Mouse (Mus musculus) CH12.LX (cell line): ENCODE results near the gene Pls1. TPM values are rescaled to one million over a fixed set of nuclear protein-coding genes. Genes with fewer than 3 reads are reported as not detected.

Experiments used
- DNase-seq: peaks from one replicate; pipeline ENCODE4 v3.0.0-alpha.2; 2013; ENCODE audit errors: extremely low read depth
- H3K27ac ChIP-seq: 2 replicates; pipeline ENCODE4 v1.5.1; 2012; ENCODE audit warnings: low read depth, mild to moderate bottlenecking, control low read depth, moderate library complexity; ENCODE audit not compliant: insufficient read depth
- H3K27me3 ChIP-seq: replicated peaks from 2 replicates; pipeline ENCODE3; 2012; ENCODE audit warnings: inconsistent platforms
- H3K36me3 ChIP-seq, 2 experiments: replicated peaks in 1 of 2; 2 replicates each; pipeline versions ENCODE3 to v1.6.1; 2012; ENCODE audit warnings: inconsistent platforms in 1 of 2, low read length in 1 of 2, mild to moderate bottlenecking in 1 of 2, mixed read lengths in 1 of 2, moderate library complexity in 1 of 2; ENCODE audit not compliant: control insufficient read depth in 1 of 2, insufficient read depth in 1 of 2
- H3K4me1 ChIP-seq, 2 experiments: 2 replicates each; pipeline ENCODE4 v1.6.1; 2012; ENCODE audit warnings: inconsistent platforms in 1 of 2, moderate library complexity in 1 of 2; ENCODE audit not compliant: insufficient read depth in 2 of 2, control insufficient read depth in 1 of 2
- H3K4me2 ChIP-seq: 2 replicates; pipeline ENCODE4 v1.6.1; 2012; ENCODE audit warnings: low read depth, mild to moderate bottlenecking, control low read depth; ENCODE audit not compliant: poor library complexity, insufficient read depth, severe bottlenecking
- H3K4me3 ChIP-seq, 3 experiments: fragments of 150-350 bp in 1 of 3; sonication (generic) in 1 of 3; replicated peaks in 1 of 3; 2 replicates each; pipeline versions ENCODE3 to v1.5.1; 2011 to 2012; ENCODE audit warnings: low read depth in 2 of 3, low read length in 2 of 3, mild to moderate bottlenecking in 2 of 3, moderate library complexity in 2 of 3, control low read depth in 1 of 3, improper control_type of control experiment in 1 of 3, inconsistent platforms in 1 of 3, mixed read lengths in 1 of 3; ENCODE audit not compliant: poor library complexity in 1 of 3
- H3K79me2 ChIP-seq: replicated peaks from 2 replicates; pipeline ENCODE4 v1.6.1; 2012; ENCODE audit warnings: mild to moderate bottlenecking, moderate library complexity; ENCODE audit not compliant: control insufficient read depth, poor library complexity, insufficient read depth, severe bottlenecking; ENCODE audit errors: extremely low read depth
- H3K9ac ChIP-seq: 2 replicates; pipeline ENCODE4 v1.6.1; 2012; ENCODE audit warnings: low read depth, mild to moderate bottlenecking, control low read depth, moderate library complexity; ENCODE audit not compliant: insufficient read depth
- H3K9me3 ChIP-seq: replicated peaks from 2 replicates; pipeline ENCODE3; 2012; ENCODE audit warnings: low read length, inconsistent platforms, mixed read lengths
- BHLHE40 ChIP-seq: IDR thresholded peaks from 2 replicates; pipeline ENCODE4 v1.6.1; 2011; ENCODE audit warnings: mild to moderate bottlenecking, low read depth, low read length, improper control_type of control experiment
- CHD2 ChIP-seq: IDR thresholded peaks from 2 replicates; pipeline ENCODE4 v1.6.1; 2011; ENCODE audit warnings: low read length, improper control_type of control experiment
- CTCF ChIP-seq, 2 experiments: IDR thresholded peaks in 1 of 2; conservative IDR thresholded peaks in 1 of 2; 2 replicates each; pipeline ENCODE4 v1.5.1; 2011 to 2012; ENCODE audit warnings: low read depth in 2 of 2, low read length in 2 of 2, improper control_type of control experiment in 1 of 2, inconsistent platforms in 1 of 2, mild to moderate bottlenecking in 1 of 2, moderate library complexity in 1 of 2
- E2F4 ChIP-seq: IDR thresholded peaks from 2 replicates; pipeline ENCODE4 v1.6.1; 2011; ENCODE audit warnings: low read depth, low read length, improper control_type of control experiment; ENCODE audit not compliant: insufficient replicate concordance
- EP300 ChIP-seq: IDR thresholded peaks from 2 replicates; pipeline ENCODE4 v1.6.1; 2011; ENCODE audit warnings: low read length, improper control_type of control experiment
- GABPA ChIP-seq: IDR thresholded peaks from 2 replicates; pipeline ENCODE4 v1.6.1; 2012; ENCODE audit warnings: low read depth, low read length, improper control_type of control experiment, inconsistent platforms; ENCODE audit not compliant: insufficient replicate concordance
- HCFC1 ChIP-seq: IDR thresholded peaks from 2 replicates; pipeline ENCODE4 v1.6.1; 2012; ENCODE audit warnings: low read depth, mild to moderate bottlenecking, inconsistent platforms, low read length, improper control_type of control experiment
- JUND ChIP-seq: conservative IDR thresholded peaks from 2 replicates; pipeline ENCODE4 v1.6.1; 2011; ENCODE audit warnings: low read depth, low read length, improper control_type of control experiment
- KAT2A ChIP-seq: IDR thresholded peaks from 2 replicates; pipeline ENCODE4 v1.6.1; 2012; ENCODE audit warnings: low read length, improper control_type of control experiment, inconsistent platforms; ENCODE audit not compliant: insufficient replicate concordance
- MAFK ChIP-seq: IDR thresholded peaks from 2 replicates; pipeline ENCODE4 v1.6.1; 2011; ENCODE audit warnings: low read length, improper control_type of control experiment; ENCODE audit not compliant: insufficient replicate concordance
- MAX ChIP-seq: IDR thresholded peaks from 2 replicates; pipeline ENCODE4 v1.6.1; 2011; ENCODE audit warnings: low read length, improper control_type of control experiment
- MXI1 ChIP-seq: IDR thresholded peaks from 2 replicates; pipeline ENCODE4 v1.6.1; 2011; ENCODE audit warnings: mild to moderate bottlenecking, low read depth, low read length, improper control_type of control experiment
- NRF1 ChIP-seq: IDR thresholded peaks from 2 replicates; pipeline ENCODE4 v1.6.1; 2014; ENCODE audit warnings: low read depth, mild to moderate bottlenecking, inconsistent platforms, low read length, improper control_type of control experiment, moderate library complexity
- POLR2A ChIP-seq: IDR thresholded peaks from 2 replicates; pipeline ENCODE4 v1.6.1; 2011; ENCODE audit warnings: low read depth, mild to moderate bottlenecking, improper control_type of control experiment, low read length
- POLR2AphosphoS2 ChIP-seq: IDR thresholded peaks from 2 replicates; pipeline ENCODE4 v1.6.1; 2011; ENCODE audit warnings: low read depth, low read length, improper control_type of control experiment
- RAD21 ChIP-seq: IDR thresholded peaks from 2 replicates; pipeline ENCODE4 v1.6.1; 2011; ENCODE audit warnings: low read depth, mild to moderate bottlenecking, low read length, improper control_type of control experiment, moderate library complexity
- SIN3A ChIP-seq: IDR thresholded peaks from 2 replicates; pipeline ENCODE4 v1.6.1; 2012; ENCODE audit warnings: low read length, improper control_type of control experiment, inconsistent platforms
- SMC3 ChIP-seq: IDR thresholded peaks from 2 replicates; pipeline ENCODE4 v1.6.1; 2011; ENCODE audit warnings: low read depth, low read length, improper control_type of control experiment
- TBP ChIP-seq: conservative IDR thresholded peaks from 2 replicates; pipeline ENCODE4 v1.6.1; 2011; ENCODE audit warnings: low read depth, low read length, improper control_type of control experiment
- UBTF ChIP-seq: IDR thresholded peaks from 2 replicates; pipeline ENCODE4 v1.6.1; 2012; ENCODE audit warnings: low read depth, mild to moderate bottlenecking, inconsistent platforms, low read length, improper control_type of control experiment, moderate library complexity
- ZKSCAN1 ChIP-seq: IDR thresholded peaks from 2 replicates; pipeline ENCODE4 v1.6.1; 2012; ENCODE audit warnings: low read depth, inconsistent platforms, low read length, improper control_type of control experiment, borderline replicate concordance
- ZMIZ1 ChIP-seq: IDR thresholded peaks from 2 replicates; pipeline ENCODE4 v1.6.1; 2012; ENCODE audit warnings: low read depth, mild to moderate bottlenecking, inconsistent platforms, low read length, improper control_type of control experiment
- dilution Hi-C: fragments of 300-500 bp; cut with MboI; formaldehyde crosslinking; loops from 2 replicates; pipeline ENCODE4 v1.14.3; 2020; ENCODE audit warnings: low sequenced_read_pairs; ENCODE audit not compliant: extremely low pct_unique_long_range_greater_than_20kb, extremely low pct_ligation_motif_present
- in situ Hi-C: fragments of 300-500 bp; cut with MboI; formaldehyde crosslinking; loops from 3 replicates; pipeline ENCODE4 v1.14.3; 2019; ENCODE audit warnings: low sequenced_read_pairs, low pct_ligation_motif_present, low pct_unique_long_range_greater_than_20kb, mixed read lengths
- polyA plus RNA-seq: library from polyadenylated mRNA; unstranded; fragments of >175 nt; gene quantifications from 2 replicates; pipeline ENCODE4 v1.2.1, GENCODE M21; 2012; ENCODE audit warnings: low read depth; ENCODE audit not compliant: insufficient read length
- total RNA-seq, 2 experiments: library from RNA; depleted of rRNA; stranded (reverse); fragments of 300-350 nt in 1 of 2; fragments of >200 nt in 1 of 2; gene quantifications; 2 replicates each; pipeline ENCODE4 v1.2.3; 2012 to 2014

The Pls1 gene
- total and polyA plus RNA-seq, 3 experiments = 0.08 to 0.56 (median 0.40) TPM

DNA sequence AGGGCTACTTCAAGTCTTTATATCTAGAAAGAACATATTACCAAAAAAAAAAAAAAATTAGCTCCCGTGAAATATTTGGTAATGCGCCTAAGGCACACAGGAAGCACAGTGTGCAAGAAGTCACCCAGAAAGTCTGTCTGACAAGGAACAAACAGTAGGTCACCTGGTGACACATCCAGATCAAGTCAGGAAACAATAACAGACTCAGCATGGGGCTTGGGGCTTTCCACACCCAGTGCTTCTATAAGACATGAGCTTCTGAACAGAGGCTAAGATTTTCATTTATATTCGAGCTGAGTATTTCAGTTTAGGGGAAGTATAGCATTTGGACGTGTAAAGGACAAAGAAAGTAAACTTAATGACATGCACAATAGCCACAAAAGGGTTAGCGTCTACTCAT is 49.3 kb downstream of the Pls1 start:
- no peak overlapping the region for H3K9ac ChIP-seq
- no peak overlapping the region for H3K27ac ChIP-seq
- no peak overlapping the region for H3K4me2 ChIP-seq
- H3K36me3 ChIP-seq = no peaks in the 10 kb centered on the region
- H3K9me3 ChIP-seq = peaks cover 2% of the 10 kb centered on the region
- H3K79me2 ChIP-seq = no peaks in the 10 kb centered on the region
- no peak for TF ChIP-seq ZKSCAN1
- TF ChIP-seq POLR2A = no peak
- TF ChIP-seq E2F4 = no peak
- no peak for TF ChIP-seq UBTF
- TF ChIP-seq MAFK = no peak
- TF ChIP-seq HCFC1 = no peak
- no peak for TF ChIP-seq SMC3
- TF ChIP-seq TBP = no peak
- no peak for TF ChIP-seq MAX
- TF ChIP-seq RAD21 = no peak
- TF ChIP-seq JUND = no peak
- no peak for TF ChIP-seq MXI1
- DNase-seq = no peak
- peaks cover 0 to 7% of the 10 kb centered on the region in 2 experiments; a peak in 1 of 4 replicates for H3K4me1 ChIP-seq
- in situ Hi-C loops = no loop called here
- H3K4me3 ChIP-seq = no peak overlapping the region
- no peaks in the 10 kb centered on the region for H3K27me3 ChIP-seq
- dilution Hi-C loops = no loop called here

- Histone ChIP-seq H3K9ac (no peak overlapping the region), H3K36me3 (no peaks in the 10 kb centered on the region), H3K4me2 (no peak overlapping the region), H3K9me3 (peaks cover 2% of the 10 kb centered on the region), H3K27me3 (no peaks in the 10 kb centered on the region), H3K4me1 (peaks cover 0 to 7% of the 10 kb centered on the region in 2 experiments; a peak in 1 of 4 replicates), H3K79me2 (no peaks in the 10 kb centered on the region), H3K4me3 (no peak overlapping the region), H3K27ac (no peak overlapping the region)
- TF ChIP-seq POLR2AphosphoS2 (no peak), UBTF (no peak), ZMIZ1 (no peak), KAT2A (no peak), CTCF (conservative IDR thresholded peaks at IDR 0.05 in 1 of 2, IDR thresholded peaks at IDR 0.05 in 1 of 2; ENCODE audit: low read depth in 2 of 2, low read length in 2 of 2) (no peak), CHD2 (no peak), NRF1 (no peak), SIN3A (no peak), BHLHE40 (no peak), SMC3 (no peak), ZKSCAN1 (no peak), MXI1 (no peak), GABPA (no peak), MAFK (no peak), EP300 (no peak)
- no peak for DNase-seq
- dilution Hi-C loops = no loop called here
- in situ Hi-C loops = no loop called here
Measured at GRCm38 (mm10) chr9:95795077-95795784, 49.9 kb downstream of the Pls1 start.
